Mouse (Mus musculus) forelimb bud, embryonic 11.5 days (tissue): ENCODE results near the gene Mto1.

Source experiments
- DNase-seq: peaks from one replicate; pipeline ENCODE4 v3.0.0-alpha.2; 2012; ENCODE audit warnings: low read depth, low spot score

Gene Mto1

DNA sequence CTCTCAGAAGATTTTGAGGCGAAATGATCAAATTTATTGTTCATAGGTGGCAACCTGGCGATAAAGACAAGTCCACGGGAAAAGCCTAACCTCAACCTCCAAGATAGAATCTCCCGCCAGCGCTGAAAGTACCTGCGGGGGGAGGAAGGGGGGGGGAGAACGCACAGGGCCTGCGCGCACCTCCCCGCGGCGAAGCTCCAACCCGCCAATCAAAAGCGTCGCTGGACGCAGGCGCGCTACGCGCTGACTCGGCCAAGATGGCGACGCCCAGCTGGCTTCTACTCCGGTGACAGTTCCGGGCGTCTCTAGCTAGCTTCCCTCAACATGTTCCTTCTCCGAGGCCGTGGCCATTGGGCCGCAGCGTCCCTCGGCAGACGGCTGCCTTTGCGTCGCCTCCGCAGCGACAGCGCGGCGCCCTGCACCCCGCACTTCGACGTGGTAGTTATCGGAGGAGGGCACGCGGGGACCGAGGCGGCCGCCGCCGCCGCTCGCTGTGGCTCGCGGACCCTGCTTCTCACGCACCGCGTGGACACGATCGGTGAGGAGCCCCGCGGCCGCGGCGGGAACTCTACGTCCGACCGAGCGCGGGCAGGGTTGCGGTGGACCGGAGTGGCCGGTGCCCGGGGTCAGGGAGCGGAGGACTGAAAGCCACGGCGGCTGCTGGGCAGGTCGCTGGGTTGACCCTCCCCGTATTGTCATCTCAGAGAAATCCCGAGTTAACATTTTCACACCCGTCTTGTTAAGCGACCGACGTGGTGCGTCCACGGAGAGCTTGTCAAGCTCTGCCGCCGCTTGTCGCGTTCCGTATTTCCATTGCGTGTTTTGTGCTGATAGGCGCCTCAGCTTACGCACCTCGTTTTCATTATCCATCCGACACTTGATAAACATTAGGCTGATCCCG, at the start of gene Mto1, which contains the start of gene Gm17324:
TSS of gene Mto1 (plus strand) at position 236 of the 901 bp plus-strand sequence.
TSS of gene Gm17324 (minus strand) at position 814 of the 901 bp plus-strand sequence.
- DNase-seq = peak; percentile 95

DNA sequence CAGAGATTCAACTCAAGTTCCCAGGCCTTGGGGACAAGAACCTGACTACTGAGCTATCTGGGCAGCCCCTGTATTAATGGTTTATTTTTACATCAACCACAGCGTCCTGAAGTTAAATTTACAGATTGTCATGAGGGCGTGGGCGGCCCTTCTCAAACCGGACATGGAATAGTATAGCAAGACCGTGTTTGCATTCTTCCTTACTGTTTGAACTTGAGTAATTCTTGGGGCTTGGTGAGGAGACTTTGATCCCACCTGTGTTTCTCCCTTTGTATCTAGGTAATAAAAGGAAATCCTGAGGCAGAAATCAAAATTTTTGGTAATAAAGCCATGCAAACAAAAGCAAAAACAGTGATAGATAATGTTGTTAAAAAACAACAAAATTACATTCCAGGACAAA, 47.4 kb upstream of the Mto1 start:
- DNase-seq = no peak

DNA sequence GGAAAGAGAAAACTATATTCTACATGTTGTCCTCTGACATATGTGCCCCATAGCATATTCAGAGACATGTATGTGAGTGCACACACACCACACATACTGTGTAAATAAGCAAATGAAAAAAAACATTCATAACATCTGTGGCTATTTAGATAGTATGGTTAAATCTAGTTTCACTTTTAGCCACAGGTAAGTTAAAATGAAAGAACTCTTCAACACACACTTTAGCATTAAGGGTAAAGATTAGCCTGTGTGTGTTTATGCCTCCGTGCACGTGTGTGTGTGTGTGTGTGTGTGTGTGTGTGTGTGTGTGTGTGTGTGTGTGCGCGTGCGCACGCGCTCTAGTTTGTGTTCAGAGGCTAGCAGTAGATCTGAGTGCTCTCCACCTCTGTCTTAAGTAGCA, 46.4 kb upstream of the Mto1 start:
- no peak for DNase-seq

DNA sequence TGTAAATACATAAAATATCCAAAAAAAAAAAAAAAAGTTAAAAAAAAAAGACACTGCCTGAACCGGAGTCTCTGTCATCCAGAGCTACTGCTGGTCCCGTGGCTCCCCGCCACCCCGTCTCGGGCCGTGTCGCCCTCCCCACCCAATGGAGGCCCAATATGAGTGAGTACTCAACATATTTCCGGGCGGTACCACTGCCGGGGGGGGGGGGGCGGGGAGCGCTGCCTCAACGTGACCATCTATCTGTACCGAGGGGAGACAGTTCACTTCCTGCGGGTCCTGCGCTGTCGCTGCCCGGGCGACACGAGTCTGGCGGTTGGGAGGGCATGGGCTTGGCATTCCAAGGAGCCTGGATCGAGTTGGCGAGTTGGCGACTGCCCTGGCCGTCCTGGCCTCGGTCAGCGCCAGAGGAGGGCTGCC, 20.6 kb upstream of the Mto1 start:
- no peak for DNase-seq

DNA sequence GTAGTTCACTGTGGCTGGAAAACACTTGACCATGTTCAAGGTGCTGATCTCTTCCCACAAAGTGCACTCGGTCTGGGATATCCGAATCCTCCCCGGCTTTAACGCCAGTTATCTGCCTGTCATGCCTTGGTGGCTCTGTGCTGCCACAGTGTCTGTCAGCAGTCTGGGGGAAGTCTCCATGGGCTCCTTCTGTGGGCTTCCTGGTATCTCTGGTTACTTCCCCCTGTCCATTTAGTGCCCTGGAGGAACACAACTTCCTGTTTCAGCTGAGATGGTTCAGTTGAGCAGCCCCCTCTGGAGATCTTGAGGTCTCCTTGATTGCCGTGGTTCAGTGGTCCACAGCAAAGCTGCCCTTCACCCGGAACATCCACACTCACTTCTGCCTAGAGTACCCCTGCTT, 19.8 kb upstream of the Mto1 start:
- no peak for DNase-seq

DNA sequence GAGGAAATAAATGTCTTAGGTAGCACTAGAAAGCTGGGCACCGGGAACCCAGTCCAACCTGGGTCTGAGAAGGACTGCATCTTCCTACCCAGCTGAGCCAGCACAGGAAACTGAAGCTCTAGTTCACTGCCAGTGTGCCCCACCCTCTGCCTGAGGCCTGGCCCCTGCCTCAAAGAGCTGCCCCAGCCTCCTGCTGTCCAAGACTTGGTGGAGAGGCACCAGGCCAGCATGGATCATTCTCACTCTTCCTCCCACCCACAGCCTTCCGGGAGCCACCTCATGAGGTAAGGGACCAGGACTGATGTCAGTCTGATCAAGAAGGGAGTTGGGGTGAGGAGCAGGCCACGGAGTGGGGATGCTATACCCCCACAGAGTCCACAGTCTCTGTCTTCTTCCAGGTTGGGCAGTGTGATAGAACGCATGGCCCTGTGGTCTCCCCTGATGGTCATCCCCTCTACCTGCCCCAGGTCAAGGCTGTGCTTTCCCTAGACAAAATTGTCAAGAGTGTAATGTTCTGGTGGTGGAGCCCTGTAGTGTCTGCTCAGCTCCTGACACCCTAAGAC, 19.1 kb upstream of the Mto1 start:
- DNase-seq = no peak

DNA sequence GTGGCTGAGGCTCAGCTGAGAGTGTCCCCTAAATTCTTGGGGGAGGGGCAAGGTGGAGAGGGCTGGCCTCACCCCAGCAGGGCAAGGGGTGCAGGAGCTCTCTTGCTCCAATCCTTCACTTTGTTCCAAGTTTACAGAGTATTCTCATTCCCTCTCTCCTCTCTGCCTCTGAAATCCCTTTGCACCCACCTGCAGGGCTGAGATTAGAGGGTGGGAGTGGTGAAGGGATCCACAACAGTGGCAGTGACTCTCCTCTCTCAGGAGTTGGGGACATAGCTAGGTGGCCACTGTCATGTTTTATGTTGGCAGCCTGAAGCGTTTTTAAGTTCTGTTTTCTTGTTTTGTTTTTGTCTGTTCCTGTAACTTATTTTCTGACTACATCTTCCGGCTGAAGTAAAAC, 18.5 kb upstream of the Mto1 start:
- DNase-seq = no peak

DNA sequence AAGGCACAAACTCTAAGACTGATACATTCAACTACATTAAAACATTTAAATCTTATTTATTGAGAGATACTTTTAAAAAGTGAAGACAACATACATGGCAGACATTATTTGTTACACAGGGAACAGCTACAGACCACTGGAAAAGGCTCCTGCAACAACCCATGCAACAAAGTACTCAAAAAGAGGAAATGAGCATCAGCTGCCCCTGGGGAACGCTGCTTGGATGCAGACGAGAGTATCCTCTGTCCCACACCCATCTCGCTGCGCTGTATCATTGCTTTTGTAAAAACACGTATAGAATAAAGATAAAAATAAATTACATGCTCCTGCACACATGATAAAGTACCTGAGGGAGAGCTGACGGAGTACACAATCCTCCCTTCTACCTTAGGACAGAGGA, 17.5 kb upstream of the Mto1 start:
- DNase-seq = no peak

DNA sequence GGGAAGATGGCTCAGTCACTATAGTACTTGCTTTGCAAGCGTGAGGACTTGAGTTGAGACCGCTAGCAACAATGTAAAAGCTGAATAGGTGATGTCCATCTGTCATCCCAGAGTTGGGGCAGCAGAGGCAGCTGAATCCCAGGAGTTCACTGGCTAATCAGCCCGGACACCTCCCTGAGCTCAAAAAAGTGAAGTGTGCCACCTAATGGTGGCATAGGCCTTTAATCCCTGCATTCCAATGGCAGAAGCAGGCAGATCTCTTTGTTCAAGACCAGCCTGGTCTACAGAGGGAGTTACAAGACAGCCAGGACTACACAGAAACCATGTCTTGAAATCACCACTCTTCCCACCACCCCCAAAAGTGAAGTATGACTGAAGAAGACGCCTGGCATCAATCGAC, 15.5 kb upstream of the Mto1 start:
- DNase-seq = no peak

DNA sequence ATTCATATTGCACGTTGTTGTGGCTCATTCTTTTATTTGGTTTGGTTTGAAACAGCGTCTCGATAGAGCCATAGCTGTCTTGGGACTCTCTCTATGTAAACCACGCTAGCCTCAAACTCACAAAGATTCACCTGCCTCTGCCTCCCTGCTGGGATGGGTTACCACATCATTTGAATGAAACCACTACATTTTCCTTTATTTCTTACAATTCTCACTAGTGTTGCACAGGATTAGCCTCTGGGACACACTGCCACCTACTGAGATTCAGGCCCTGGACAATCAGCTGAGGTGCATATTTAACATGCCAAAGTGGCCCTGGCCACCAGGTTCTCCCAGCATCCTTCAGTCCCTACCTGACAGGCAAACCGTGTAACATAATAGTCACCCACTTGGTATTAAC, 8.6 kb upstream of the Mto1 start:
- DNase-seq = no peak

DNA sequence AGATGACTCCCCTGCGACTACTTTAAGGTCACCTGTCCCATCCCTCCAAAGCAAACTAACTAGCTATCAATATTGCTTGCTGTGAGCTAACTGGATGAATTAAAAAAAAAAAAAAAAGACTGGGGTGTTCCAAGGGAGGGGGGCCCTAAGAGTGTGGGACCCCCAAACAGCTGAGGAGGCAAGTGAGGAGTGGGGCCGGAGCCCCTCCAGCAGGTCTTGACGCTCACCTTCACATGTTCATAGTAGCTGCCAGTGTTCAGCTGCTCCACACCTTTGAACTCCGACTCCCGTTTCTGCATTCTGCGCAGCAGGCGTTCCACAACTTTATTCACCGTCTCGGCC, 5.8 kb upstream of the Mto1 start:
- DNase-seq = no peak

DNA sequence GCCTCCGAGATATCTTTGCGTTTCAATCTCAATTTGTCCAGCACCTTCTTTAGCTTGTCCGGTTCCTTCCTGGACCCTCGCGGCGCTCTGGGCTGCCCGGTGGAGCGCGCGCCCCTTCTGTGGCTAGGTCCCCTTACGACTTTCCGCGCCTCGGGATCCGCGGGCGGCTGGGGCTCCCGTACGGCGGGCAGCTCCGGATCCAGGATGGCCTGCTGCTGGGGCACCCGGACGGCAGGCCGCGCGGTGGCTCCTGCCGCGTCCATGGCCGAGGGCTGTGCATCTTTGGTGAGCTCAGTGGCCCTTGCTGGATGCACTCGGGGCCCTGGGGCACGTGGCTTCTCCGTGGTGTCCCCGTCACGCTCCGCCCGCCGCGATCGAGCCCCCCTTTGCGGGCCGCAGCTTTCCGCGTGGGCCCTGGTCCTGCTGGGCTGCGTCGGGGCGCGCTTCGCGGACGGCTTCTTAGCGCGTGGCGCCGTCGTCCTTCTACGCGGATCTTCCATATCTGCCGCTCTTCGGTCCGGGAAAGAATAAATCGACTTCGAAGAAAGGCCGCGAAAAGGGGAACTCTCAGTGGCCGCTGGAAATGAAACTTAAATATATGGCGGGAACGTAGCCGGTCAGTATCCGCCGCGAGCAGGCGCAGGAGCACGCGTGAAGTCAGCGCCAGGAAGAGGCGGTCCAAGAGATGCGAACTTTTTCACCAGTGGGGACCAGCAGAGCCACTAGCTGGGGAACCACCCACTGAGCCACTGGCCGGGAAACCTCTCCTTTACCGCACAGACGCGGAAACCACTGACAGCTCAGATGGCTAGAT, 5.2 kb upstream of the Mto1 start, which contains the start of gene Cgas:
TSS of gene Cgas (minus strand) at position 659 of the 814 bp plus-strand sequence.
- DNase-seq = no peak

DNA sequence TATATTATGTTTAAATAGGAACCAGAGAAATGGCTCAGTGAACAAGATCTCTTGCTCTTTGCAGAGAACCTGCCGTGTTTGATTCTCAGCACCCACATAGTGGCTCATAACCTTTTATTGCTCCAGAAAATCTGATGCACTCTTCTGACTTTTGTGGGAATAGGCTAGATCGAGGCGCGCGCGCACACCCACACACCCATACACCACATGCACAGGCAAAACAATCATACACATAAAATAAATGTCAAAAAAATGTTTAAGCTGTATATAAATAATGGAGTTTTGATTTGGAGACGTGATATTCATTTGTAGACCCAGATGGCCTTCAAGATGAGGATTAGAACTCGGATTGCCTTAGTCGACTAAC, 419 bp upstream of the Mto1 start:
- no peak for DNase-seq

DNA sequence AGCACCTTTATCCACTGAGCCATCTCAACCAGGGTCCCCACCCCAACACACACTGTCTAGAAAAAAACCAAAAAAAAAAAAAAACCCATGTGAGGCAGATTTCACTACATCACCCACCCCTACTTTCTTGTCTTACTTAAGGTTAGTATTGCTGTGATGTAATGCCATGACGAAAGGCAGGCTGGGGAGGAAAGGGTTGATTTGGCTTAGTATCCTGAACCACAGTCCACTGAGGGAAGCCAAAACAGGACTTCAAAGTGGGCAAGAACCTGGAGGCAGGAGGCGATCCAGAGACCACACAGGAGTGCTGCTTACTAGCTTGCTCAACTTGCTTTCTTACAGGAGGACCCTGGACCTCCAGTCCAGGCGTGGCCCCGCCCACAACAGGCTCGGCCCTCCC, 2.4 kb downstream of the Mto1 start:
- DNase-seq = no peak

DNA sequence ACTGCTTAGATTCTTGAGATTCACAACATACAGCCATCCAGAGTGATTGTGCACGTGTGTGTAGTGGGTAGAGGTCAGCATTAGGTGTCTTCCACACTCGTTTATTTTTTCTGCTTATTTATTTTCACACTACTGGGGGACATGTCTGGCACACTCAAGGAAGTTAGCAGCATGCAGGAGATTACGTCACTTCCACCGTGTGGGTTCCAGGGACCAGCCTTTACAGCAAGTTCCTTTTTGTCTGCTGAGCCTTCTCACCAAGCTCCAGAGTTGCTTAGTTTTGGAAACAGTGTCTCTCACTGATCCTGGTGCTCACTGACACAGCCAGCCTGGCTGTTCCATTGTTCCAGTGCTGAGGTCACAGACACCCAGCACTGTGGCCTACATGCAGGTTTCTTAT, 3.4 kb downstream of the Mto1 start:
- DNase-seq = no peak

DNA sequence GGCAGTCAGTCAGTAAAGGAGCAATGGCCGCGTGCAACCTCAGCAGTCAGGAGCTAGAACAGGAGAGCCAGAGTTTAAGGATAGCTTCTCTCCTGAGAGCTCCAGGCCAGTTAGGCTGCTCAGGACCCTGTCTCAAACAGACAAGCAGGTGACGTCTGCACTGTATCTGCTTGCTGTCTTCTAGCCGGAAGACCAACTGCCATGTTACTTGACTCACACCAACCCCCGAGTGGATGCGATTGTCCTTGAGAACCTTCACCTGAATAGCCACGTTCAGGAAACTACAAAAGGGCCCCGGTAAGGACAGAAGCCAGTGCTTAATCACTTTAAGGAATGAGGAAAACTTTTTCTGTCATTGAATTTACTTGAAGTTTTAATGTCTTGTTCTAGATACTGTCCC, 9.0 kb downstream of the Mto1 start:
- no peak for DNase-seq

DNA sequence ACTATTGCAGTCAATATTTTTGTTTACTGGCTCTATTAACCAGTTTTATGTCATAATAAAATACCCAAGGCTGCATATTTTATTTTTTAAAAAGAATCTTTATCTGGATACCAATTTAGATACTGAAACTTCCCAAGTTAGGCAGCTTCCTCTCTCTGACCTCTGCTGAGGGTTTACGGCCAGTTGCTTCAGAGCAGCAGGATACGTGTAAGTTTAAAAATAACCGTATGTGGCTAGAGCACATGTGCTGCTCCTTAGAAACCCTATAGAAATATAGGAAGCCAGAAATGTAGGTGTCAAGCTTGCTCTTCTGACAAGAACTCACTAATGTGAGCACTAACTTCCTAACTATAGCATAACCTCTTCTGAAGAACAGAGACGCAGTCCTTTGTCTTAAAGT, 15.3 kb downstream of the Mto1 start:
- DNase-seq = no peak

DNA sequence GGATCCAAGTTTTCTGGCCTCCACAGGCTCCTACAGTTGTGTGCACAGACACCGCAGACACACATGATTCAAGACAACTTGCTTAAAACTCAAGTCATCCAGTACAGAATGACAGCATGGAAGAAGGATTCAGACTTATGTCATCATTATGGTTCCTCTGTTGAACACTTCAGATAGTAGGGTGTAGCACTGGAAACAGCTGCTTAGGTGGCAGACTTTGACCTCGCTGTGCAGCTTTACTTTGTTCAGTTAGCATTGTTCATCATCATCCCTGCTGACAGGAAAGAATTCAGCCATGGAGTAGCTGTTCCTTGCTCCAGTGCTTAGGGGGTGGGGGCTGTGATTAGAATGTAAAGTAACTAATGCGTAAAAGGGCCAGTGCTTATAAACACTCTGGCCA, 17.7 kb downstream of the Mto1 start:
- no peak for DNase-seq

DNA sequence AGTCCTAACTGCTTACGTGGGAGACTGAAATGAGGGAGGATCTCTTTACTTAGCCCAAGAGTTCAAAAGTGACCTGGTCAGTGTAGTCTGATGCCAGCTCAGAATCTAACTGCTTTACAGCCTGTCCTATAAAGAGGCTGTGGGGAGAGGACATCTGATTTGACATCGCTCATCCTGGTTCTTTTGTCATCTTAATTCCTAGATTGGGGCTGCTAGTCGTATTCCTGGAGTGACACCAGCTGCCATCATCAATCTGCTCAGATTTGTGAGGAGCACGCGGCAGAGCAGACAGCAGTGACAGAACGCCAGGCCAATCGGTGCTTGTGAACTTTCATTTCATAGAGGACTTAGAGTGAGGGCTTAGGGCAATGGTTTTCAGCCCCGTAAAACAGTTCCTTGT, 25.6 kb downstream of the Mto1 start:
- DNase-seq = no peak

DNA sequence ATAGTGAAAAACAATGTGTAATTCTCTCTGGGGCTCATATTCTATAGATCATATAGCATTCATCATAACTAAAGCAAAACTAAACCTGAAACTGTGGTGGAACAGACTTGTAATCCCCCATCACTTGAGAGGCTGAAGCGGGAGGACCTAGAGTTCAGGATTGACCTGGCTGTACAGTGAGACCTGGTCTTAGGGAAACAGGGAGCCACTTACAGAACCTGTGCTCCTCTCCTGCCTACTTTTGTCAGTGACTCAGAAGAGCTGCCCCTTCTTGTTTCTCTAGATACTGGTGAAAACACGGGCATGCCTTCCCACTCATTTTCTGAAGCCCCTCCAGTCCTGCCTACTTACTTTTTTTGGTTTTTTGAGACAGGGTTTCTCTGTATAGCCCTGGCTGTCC, 26.3 kb downstream of the Mto1 start:
- no peak for DNase-seq

DNA sequence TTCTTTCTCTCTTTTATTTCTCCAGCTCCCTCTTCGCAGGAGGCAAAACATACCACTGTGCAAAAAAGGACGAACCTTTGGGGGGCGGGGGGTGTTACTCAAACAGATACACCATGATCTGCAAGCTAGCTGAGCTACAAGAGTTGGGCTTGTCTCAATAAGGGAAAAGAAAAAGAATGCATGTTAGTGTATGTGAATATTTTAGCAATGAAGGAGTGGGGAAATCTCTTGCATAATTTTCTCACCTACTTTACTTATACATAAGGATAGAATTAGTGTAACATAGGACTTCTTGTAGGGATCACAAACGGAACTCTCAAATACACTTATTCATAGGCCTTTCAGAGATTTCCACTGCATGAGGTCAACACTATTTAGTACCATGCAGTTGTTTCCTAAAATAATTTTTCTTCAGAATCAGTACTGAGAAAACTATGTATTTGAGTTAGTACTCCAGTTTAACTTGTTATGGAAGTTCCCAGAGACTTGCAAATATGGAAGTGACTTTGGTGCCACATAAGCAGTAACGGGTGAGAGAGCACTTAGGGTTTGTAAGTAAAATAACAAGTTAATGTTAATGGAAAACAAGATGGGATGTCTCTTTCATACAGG, 26.9 kb downstream of the Mto1 start:
- DNase-seq = peak; percentile 17

DNA sequence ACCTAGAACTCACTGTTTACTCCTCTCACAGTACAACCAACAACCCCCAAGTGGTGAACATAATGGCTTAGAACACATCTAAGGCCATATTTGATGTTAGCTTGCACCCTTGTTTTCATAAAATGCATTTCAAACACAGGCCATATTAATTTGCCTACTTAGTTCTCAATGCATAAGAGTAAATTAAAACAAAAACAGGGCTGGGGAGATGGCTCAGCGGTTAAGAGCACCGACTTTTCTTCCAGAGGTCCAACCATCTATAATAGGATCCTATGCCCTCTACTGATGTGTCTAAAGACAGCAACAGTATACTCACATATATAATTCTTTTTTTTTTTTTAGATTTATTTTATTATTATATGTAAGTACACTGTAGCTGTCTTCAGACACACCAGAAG, 27.4 kb downstream of the Mto1 start:
- peak; percentile 17 for DNase-seq
